Mouse (Mus musculus): Measurements from ENCODE around the gene Nlrc3. TPM values are rescaled to one million over a fixed set of nuclear protein-coding genes. Genes with fewer than 3 reads are reported as not detected.
"Not testable (repeated sequence)": the region's sequence is repeated elsewhere in the genome, so short reads cannot be mapped to it uniquely, and the experiment has no call there.

Gene Nlrc3
- 1 to 10 TPM; 2.4 to 2.6 TPM for total RNA-seq (2021)
- long read RNA-seq, experiment 1, partial matches to known transcripts: 0 of 3 reads
- long read RNA-seq, experiment 1, other reads (novel, unspliced or antisense): 3 of 3 reads
- long read RNA-seq, experiment 2, partial matches to known transcripts: 1 of 3 reads
- long read RNA-seq, experiment 2, other reads (novel, unspliced or antisense): 2 of 3 reads

GRCm38 (mm10) chr16:3976251-3976671, at the start of gene Nlrc3:
Nlrc3 (minus strand) TSS chr16:3976632.
- DNase-seq (ENCODE audit: low spot score in 2 of 2): no peak

- DNase-seq (ENCODE audit: low spot score in 2 of 2): no peak
Observed at GRCm38 (mm10) chr16:4022719-4023118, 46.3 kb upstream of the Nlrc3 start.

- no peak for DNase-seq (ENCODE audit: low spot score in 2 of 2)
Observed at GRCm38 (mm10) chr16:4021241-4021640, 44.8 kb upstream of the Nlrc3 start.

GRCm38 (mm10) chr16:4017466-4017865, 41.0 kb upstream of the Nlrc3 start:
- not testable (repeated sequence) for DNase-seq (ENCODE audit: low spot score in 2 of 2)

GRCm38 (mm10) chr16:4016786-4017185, 40.4 kb upstream of the Nlrc3 start:
- not testable (repeated sequence) for DNase-seq (ENCODE audit: low spot score in 2 of 2)

- no peak for DNase-seq (ENCODE audit: low spot score in 2 of 2)
Observed at GRCm38 (mm10) chr16:4014040-4014668, 37.7 kb upstream of the Nlrc3 start.

GRCm38 (mm10) chr16:4012882-4013570, 36.6 kb upstream of the Nlrc3 start:
- DNase-seq (ENCODE audit: low spot score in 2 of 2): no peak

- DNase-seq (ENCODE audit: low spot score in 2 of 2): peak; percentile 93 to 94
Observed at GRCm38 (mm10) chr16:4003489-4004398, 27.3 kb upstream of the Nlrc3 start, which contains the start of gene Slx4. Slx4 (minus strand) TSS chr16:4003770.

- DNase-seq (ENCODE audit: low spot score in 2 of 2): no peak
Observed at GRCm38 (mm10) chr16:3988410-3988809, 12.0 kb upstream of the Nlrc3 start.

GRCm38 (mm10) chr16:3983146-3983700, 6.8 kb upstream of the Nlrc3 start:
- no peak for DNase-seq (ENCODE audit: low spot score in 2 of 2)

- no peak for DNase-seq (ENCODE audit: low spot score in 2 of 2)
Observed at GRCm38 (mm10) chr16:3982173-3982572, 5.7 kb upstream of the Nlrc3 start.

- DNase-seq (ENCODE audit: low spot score in 2 of 2): no peak
Observed at GRCm38 (mm10) chr16:3976712-3977111, 280 bp upstream of the Nlrc3 start.

- no peak for DNase-seq (ENCODE audit: low spot score in 2 of 2)
Observed at GRCm38 (mm10) chr16:3975658-3976057, 774 bp downstream of the Nlrc3 start.

- DNase-seq (ENCODE audit: low spot score in 2 of 2): not testable (repeated sequence)
Observed at GRCm38 (mm10) chr16:3974456-3974855, 2.0 kb downstream of the Nlrc3 start.

GRCm38 (mm10) chr16:3965534-3965933, 10.9 kb downstream of the Nlrc3 start:
- DNase-seq (ENCODE audit: low spot score in 2 of 2): no peak

- DNase-seq (ENCODE audit: low spot score in 2 of 2): no peak
Observed at GRCm38 (mm10) chr16:3964990-3965389, 11.4 kb downstream of the Nlrc3 start.

- DNase-seq (ENCODE audit: low spot score in 2 of 2): no peak
Observed at GRCm38 (mm10) chr16:3959261-3959660, 17.2 kb downstream of the Nlrc3 start.

- DNase-seq (ENCODE audit: low spot score in 2 of 2): peak in 1 of 2 experiments; percentile 22
Observed at GRCm38 (mm10) chr16:3956369-3956768, 20.1 kb downstream of the Nlrc3 start.

GRCm38 (mm10) chr16:3951141-3951540, 25.3 kb downstream of the Nlrc3 start:
- DNase-seq (ENCODE audit: low spot score in 2 of 2): no peak

GRCm38 (mm10) chr16:3934701-3935100, 41.7 kb downstream of the Nlrc3 start:
- no peak for DNase-seq (ENCODE audit: low spot score in 2 of 2)

GRCm38 (mm10) chr16:3934091-3934490, 42.3 kb downstream of the Nlrc3 start:
- DNase-seq (ENCODE audit: low spot score in 2 of 2): no peak

Data from adrenal gland, adult 18-20 months (tissue).